Mouse (Mus musculus): ENCODE data around the gene Cyb5r3. TPM values are rescaled to one million over a fixed set of nuclear protein-coding genes. Genes with fewer than 3 reads are reported as not detected.
"Not testable (repeated sequence)": the region's sequence is repeated elsewhere in the genome, so short reads cannot be mapped to it uniquely, and the experiment has no call there.

Gene Cyb5r3
- total RNA-seq, 2 experiments from 2014 or later, result 106 to 114 TPM

DNA sequence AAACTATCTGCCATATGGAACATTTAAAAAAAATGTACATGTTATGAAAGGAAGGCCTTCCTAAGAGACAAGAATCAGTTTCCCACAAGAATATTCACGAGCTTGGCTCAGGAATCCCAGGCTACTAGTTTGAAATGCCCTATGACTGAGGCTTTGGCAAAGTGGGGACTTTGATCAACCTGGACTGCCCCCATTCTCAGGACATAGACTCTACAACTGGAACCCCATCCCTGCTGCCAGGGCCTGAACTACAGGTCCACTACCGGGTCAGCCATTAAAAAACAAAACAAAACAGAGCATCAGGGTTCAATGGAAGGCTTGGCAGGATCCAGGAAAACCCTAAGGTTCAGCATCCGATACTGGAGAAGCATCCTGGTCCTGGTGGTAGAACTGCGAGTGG, 21.7 kb downstream of the Cyb5r3 start:
- no peak for DNase-seq (ENCODE audit: low spot score in 2 of 2)

DNA sequence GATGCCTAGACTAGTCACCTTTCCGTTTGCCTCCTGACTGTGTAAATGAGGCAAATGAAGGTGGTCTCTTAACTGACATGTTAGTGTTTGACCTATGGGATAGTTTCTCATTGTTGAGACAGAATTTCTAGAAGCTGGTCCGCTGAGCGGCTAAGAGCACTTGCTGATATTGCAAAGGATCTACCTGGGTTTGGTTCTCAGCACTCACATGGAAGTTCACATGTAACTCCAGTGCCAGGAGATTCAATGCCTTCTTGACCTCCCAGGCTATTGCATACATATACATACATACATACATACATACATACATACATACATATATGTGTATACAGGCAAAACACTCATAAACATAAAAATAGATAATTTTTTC, 22.3 kb downstream of the Cyb5r3 start:
- DNase-seq (ENCODE audit: low spot score in 2 of 2), result no peak

GRCm38 (mm10) chr15:83149196-83150072, 23.0 kb downstream of the Cyb5r3 start, which contains the start of gene Poldip3:
Gene Poldip3, minus strand, starts transcription at chr15:83149384.
- peak; percentile 97 to 98 for DNase-seq (ENCODE audit: low spot score in 2 of 2)

DNA sequence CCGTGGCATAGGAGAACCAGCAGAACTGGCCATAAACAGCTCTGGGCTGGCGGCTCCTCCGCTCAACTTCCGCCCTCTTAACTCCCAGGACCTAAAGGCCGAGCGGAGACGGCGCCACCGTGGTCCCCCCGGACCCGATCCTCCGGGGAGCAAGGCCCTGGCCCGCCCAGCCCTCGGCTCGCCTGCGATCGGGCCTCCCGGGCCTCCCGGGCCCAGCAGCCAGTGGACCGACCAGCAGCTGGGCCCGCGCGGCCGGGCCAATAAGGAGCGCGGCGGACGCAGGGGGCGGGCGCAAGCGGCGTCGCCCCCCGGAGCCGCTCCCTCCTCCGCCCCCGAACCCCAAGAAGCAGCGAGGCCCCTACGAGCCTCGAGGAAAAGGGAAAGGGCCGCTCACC, 23.6 kb downstream of the Cyb5r3 start:
- no peak for DNase-seq (ENCODE audit: low spot score in 2 of 2)

DNA sequence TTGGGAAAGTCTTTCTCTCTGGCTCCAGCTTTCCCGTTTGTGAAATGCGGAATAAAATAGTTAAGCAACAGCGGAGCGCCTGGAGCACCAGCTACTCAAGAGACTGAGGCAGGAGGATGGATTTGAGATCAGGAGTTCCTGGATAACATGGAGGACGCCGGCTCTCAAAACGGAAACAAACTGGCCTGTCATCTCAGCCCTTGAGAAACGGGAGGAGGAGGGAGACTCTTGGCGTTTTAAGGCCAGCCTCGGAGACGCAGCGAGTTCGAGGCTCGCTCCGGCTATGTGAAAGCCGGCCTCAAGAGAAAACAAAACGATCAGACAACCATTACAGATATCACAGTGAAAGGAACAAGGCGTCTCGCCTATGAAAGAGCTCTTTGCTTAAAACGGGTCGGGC, 24.0 kb downstream of the Cyb5r3 start:
- no peak for DNase-seq (ENCODE audit: low spot score in 2 of 2)

DNA sequence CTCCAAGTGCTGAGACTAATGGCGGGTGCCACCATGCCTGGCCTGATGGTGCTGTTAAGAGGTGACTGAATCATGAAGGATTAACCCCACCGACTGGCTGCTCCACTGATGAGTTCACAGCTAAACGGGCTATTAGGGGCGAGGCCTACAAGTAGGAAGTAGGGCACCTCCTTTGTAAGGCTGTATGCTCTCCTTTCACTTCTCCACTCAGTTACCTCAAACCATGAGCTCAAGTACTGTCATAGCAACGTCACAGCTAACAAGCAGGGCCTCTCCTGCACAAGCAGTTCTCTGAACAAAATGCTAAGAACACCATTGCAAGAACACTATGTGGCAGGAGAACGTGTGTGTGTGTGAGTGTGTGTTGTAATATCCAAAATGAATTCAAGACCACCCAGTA, 26.9 kb downstream of the Cyb5r3 start:
- no peak for DNase-seq (ENCODE audit: low spot score in 2 of 2)

DNA sequence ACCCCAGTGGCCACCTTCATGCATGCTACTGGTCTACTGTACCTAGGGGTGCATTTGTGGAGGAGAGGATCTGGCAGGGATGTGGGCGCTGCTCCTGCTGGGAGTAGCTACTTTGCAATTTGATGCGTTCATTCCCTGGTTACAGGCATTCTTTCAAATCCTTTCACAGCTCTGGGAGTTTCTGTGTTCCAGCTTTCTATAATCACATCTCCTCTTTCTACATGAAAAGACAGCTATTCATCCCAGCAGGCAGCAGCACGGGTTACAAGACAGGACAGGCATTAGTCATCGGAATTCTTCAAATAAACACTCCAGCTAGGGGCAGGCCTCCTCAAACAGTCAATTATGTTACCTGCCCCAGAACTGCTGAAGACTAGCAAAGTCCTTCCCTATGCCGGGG, 29.5 kb downstream of the Cyb5r3 start:
- no peak for DNase-seq (ENCODE audit: low spot score in 2 of 2)

- no peak for DNase-seq (ENCODE audit: low spot score in 2 of 2)
These were observed 36.7 kb downstream of the Cyb5r3 start for GRCm38 (mm10) chr15:83135654-83136053.

- DNase-seq (ENCODE audit: low spot score in 2 of 2), result no peak
These were observed 37.7 kb downstream of the Cyb5r3 start for GRCm38 (mm10) chr15:83134671-83135070.

- no peak for DNase-seq (ENCODE audit: low spot score in 2 of 2)
These were observed 42.7 kb downstream of the Cyb5r3 start for GRCm38 (mm10) chr15:83129530-83130231.

DNA sequence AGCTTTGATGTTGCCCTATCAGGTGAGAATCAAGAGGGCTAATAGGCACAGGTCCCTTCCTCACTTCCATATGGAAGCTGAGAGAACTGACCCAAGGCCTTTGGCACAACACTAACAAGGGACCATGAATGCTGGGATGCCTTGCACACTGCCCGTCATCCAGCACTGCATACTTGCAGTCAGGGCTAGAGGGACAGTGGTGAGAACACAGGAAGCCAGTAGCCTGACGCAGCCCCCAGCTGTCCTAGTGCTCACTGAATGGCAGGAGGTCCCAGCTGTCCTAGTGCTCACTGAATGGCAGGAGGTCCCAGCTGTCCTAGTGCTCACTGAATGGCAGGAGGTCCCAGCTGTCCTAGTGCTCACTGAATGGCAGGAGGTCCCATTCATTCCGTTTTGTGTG, 45.4 kb downstream of the Cyb5r3 start:
- DNase-seq (ENCODE audit: low spot score in 2 of 2), result not testable (repeated sequence)

GRCm38 (mm10) chr15:83126582-83126981, 45.8 kb downstream of the Cyb5r3 start:
- DNase-seq (ENCODE audit: low spot score in 2 of 2), result no peak

- DNase-seq (ENCODE audit: low spot score in 2 of 2), result no peak
These were observed 47.8 kb downstream of the Cyb5r3 start for GRCm38 (mm10) chr15:83124625-83125024.

- peak; percentile 89 to 94 for DNase-seq (ENCODE audit: low spot score in 2 of 2)
These were observed 49.7 kb downstream of the Cyb5r3 start, which contains the start of gene Rrp7a for GRCm38 (mm10) chr15:83122566-83123145. Gene Rrp7a, minus strand, starts transcription at chr15:83122801.

- peak; percentile 53 to 66 for DNase-seq (ENCODE audit: low spot score in 2 of 2)
These were observed 50.5 kb downstream of the Cyb5r3 start for GRCm38 (mm10) chr15:83121709-83122565.

GRCm38 (mm10) chr15:83118360-83118759, 54.0 kb downstream of the Cyb5r3 start:
- DNase-seq (ENCODE audit: low spot score in 2 of 2), result peak; percentile 53 to 66

DNA sequence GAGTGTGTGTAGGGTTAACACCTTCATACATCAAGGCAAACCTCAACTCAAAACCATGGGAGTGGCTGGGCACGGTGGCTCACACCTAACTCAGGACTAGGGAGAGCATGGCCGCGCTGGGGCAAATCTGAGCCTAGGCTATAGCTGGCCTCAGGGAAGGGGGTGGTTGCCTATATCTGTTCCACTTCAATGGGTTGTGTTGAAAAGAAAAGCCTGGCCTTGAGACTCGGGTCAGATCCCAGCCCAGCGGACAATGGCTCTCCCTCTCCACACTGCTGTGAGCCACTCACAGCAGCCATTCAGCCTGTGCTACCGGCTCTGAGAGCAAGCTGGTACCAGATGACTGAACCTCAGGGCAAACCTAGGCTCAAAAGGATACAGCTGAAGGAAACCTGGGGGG, 57.3 kb downstream of the Cyb5r3 start:
- DNase-seq (ENCODE audit: low spot score in 2 of 2), result no peak

GRCm38 (mm10) chr15:83114106-83114505, 58.3 kb downstream of the Cyb5r3 start:
- DNase-seq (ENCODE audit: low spot score in 2 of 2), result no peak

- peak; percentile 77 to 85 for DNase-seq (ENCODE audit: low spot score in 2 of 2)
These were observed 59.5 kb downstream of the Cyb5r3 start for GRCm38 (mm10) chr15:83112898-83113297.

DNA sequence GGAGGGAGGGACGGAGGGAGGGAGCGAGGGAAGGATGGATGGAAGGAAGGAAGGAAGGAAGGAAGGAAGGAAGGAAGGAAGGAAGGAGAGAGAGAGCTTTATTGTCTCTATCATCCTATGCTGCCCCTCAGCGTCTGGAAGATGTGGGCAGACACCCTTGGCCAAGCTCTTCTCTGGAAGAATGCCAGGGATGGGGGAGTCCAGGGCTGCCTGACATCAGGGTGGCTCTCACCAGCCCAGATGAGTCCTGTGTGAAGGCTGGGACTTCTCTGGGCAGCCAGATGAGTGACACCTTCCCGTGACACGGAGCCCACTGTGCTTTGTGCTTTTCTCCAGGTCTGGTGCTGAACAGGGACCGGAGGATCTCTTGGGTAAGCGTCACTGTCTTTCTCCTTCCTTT, 60.5 kb downstream of the Cyb5r3 start:
- DNase-seq (ENCODE audit: low spot score in 2 of 2), result no peak

DNA sequence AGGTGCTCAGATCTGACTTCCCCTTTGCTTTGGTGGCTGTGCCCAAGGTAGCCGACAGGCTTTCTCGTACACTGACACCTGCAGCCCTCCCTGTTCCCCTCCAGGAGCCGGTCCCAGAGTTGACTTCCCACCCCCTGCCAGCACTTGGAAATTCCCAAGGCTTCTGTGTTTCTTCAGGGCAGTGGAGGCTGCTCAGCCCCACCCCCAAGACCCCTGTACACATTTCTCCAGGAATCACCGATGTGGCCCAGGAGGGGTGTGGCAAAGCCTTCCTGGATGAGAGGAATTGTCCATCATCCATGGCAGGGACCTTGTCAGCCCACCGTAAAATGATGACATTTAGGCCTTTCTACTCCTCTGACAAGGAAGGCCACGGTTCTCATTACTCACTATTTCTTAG, 61.1 kb downstream of the Cyb5r3 start:
- no peak for DNase-seq (ENCODE audit: low spot score in 2 of 2)

Data from layer of hippocampus, postnatal 10 days (tissue).